Mouse (Mus musculus): Measurements from ENCODE around the gene Lrrc39. TPM values are rescaled to one million over a fixed set of nuclear protein-coding genes. Genes with fewer than 3 reads are reported as not detected.
A peak's percentile ranks its signal among the peaks of the same experiment; 100 is the strongest.

Gene Lrrc39
- polyA plus RNA-seq, 1 experiment from 2014 or later = 0.13 TPM

DNA sequence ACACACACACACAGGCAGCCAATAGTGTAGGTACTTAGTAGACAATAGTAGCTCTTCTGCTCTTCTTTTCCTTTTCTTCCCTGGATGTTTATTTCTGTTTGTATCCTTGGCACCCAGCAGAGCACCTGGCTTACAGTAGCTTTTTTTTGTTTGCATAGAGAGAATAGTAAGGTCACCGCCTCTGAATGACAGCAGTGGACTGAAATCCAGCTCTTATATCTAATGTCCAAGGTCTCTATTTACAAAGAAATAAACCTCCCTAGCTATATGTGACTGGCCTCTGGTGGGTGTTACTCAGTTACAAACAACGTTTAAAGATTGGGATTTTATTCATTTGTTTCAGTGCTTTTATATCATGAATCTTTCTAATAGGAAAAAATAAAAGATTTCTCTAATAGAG, 36.9 kb downstream of the Lrrc39 start:
- H3K9ac ChIP-seq (ENCODE audit: low read depth, low read length) = no peak overlapping the region
- H3K4me1 ChIP-seq (ENCODE audit: control insufficient read depth, insufficient read depth, low read depth, low read length) = peaks cover 3% of the 10 kb centered on the region
- WGBS = 96% methylated on average over 2 of the region's 2 CpGs

DNA sequence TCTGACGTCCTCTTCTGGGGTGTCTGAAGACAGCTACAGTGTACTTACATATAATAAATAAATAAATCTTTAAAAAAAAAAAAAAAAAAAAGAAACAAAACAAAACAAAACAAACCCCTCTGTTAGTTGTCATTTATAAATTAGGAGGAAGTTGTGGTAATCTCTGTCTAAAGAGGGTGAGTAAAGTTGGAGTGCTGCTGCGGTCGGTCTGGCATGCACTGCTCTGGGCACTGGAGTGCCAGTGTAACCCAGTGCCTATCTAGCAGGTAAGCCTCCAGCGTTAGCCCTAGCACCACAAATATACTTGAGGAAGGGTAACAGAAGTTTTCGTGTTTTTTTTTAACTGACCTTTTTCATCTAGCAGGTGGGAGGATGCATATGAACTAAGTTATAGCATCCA, 38.2 kb downstream of the Lrrc39 start:
- H3K27me3 ChIP-seq (replicated peaks; ENCODE audit: control insufficient read depth, insufficient read depth, low read length) = no peaks in the 10 kb centered on the region
- H3K36me3 ChIP-seq (ENCODE audit: control insufficient read depth, insufficient read depth, low read length) = no peaks in the 10 kb centered on the region
- 93% methylated on average over 5 of the region's 5 CpGs for WGBS
- H3K4me2 ChIP-seq (ENCODE audit: low read length) = no peak overlapping the region
- H3K9me3 ChIP-seq (ENCODE audit: control insufficient read depth, low read length) = no peaks in the 10 kb centered on the region
- no peak overlapping the region for H3K4me3 ChIP-seq (ENCODE audit: low read length)
- ATAC-seq = no peak
- H3K9ac ChIP-seq (ENCODE audit: low read depth, low read length) = no peak overlapping the region
- H3K4me1 ChIP-seq (ENCODE audit: control insufficient read depth, insufficient read depth, low read depth, low read length) = peaks cover under 1% of the 10 kb centered on the region
- no peak overlapping the region for H3K27ac ChIP-seq (ENCODE audit: low read depth, low read length)

More for the DNA sequence above, 36.9 kb downstream of the Lrrc39 start:
- no peak overlapping the region for H3K27ac ChIP-seq (ENCODE audit: low read depth, low read length)
- no peak for ATAC-seq
- no peaks in the 10 kb centered on the region for H3K9me3 ChIP-seq (ENCODE audit: control insufficient read depth, low read length)
- no peak overlapping the region for H3K4me2 ChIP-seq (ENCODE audit: low read length)
- H3K4me3 ChIP-seq (ENCODE audit: low read length) = no peak overlapping the region
- no peaks in the 10 kb centered on the region for H3K27me3 ChIP-seq (replicated peaks; ENCODE audit: control insufficient read depth, insufficient read depth, low read length)
- no peaks in the 10 kb centered on the region for H3K36me3 ChIP-seq (ENCODE audit: control insufficient read depth, insufficient read depth, low read length)

DNA sequence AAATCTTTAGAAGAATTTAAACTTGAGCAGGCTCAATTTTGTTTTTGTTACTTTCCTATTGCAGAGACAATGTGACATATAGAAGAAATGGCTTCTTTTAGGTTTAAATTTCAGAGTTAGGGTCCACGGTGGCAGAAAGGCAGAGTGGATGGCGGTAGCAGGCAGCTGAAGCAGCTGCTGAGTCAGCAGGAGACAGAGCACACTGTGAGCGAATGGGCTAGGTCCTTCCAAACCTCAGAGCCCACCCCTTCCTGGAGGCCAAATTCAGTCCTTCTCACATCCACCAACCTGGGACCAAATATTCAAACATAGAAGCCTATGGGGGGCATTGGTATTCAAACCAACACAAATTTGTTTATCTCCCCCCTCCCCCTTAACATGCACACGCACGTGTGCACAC, 39.0 kb downstream of the Lrrc39 start:
- H3K4me2 ChIP-seq (ENCODE audit: low read length) = no peak overlapping the region
- no peaks in the 10 kb centered on the region for H3K9me3 ChIP-seq (ENCODE audit: control insufficient read depth, low read length)
- no peak overlapping the region for H3K27ac ChIP-seq (ENCODE audit: low read depth, low read length)
- no peak for ATAC-seq
- H3K27me3 ChIP-seq (replicated peaks; ENCODE audit: control insufficient read depth, insufficient read depth, low read length) = no peaks in the 10 kb centered on the region
- no peaks in the 10 kb centered on the region for H3K4me1 ChIP-seq (ENCODE audit: control insufficient read depth, insufficient read depth, low read depth, low read length)
- no peaks in the 10 kb centered on the region for H3K36me3 ChIP-seq (ENCODE audit: control insufficient read depth, insufficient read depth, low read length)
- no peak overlapping the region for H3K4me3 ChIP-seq (ENCODE audit: low read length)
- no peak overlapping the region for H3K9ac ChIP-seq (ENCODE audit: low read depth, low read length)
- WGBS = 88% methylated on average over 5 of the region's 5 CpGs

DNA sequence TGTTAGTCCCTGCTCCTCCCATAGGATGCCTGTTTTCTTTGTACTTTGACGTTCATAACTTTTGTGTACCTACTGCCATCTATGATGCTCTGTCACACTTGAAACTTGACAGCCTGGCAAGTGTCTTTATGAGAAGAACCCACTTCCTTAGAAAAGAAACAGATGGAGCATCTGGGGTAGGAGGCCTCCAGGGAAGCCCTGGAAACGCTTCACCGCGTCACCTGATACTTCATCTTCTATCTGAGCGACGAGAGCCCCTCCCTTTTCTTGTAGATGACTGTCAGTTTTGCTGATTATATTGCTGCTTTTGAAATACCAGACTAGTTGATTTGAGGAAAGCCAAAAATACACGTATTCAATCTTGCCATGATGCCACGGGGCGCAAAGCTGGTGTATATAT, 41.8 kb downstream of the Lrrc39 start:
- Histone ChIP-seq H3K27me3 (replicated peaks; ENCODE audit: control insufficient read depth, insufficient read depth, low read length) (no peaks in the 10 kb centered on the region), H3K9ac (ENCODE audit: low read depth, low read length) (no peak overlapping the region), H3K4me2 (ENCODE audit: low read length) (no peak overlapping the region), H3K36me3 (ENCODE audit: control insufficient read depth, insufficient read depth, low read length) (no peaks in the 10 kb centered on the region), H3K4me3 (ENCODE audit: low read length) (no peak overlapping the region), H3K27ac (ENCODE audit: low read depth, low read length) (no peak overlapping the region), H3K4me1 (ENCODE audit: control insufficient read depth, insufficient read depth, low read depth, low read length) (no peaks in the 10 kb centered on the region), H3K9me3 (ENCODE audit: control insufficient read depth, low read length) (no peaks in the 10 kb centered on the region)
- ATAC-seq = peak; percentile 58; the same call in 1 of the 2 replicates
- 71% methylated on average over 9 of the region's 9 CpGs for WGBS

DNA sequence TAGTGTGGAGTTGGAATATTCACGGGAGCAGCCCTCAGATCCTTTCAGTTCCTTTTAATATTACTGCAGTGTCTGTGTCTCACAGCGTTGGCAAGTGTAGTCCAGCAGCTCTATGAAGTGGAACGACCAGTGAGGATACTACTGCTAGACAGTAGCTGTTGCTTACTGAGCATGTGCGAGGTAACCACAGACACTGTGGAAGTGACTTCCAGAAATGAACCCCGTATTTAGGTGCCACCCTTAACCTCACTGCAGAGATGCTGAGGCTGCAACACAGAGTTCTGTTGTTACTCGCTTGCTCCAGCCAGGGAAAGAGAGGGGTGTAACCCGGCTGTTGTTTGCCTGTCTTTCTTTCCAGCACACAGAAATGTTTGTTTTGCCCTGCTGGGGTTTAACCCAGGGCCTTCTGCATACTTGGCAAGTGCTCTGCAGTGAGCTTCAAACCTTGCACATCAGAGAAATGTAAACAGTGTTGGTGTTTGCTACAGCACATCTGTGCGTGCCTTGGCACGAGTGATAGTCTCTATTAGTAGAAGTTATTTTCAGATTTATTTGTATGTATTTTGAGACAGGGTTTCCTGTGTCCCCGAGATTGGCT, 51.6 kb downstream of the Lrrc39 start, which contains the start of gene Trmt13:
Gene Trmt13 (minus strand): TSS at position 293 of the 598 bp plus-strand sequence.
- H3K36me3 ChIP-seq (ENCODE audit: control insufficient read depth, insufficient read depth, low read length) = peaks cover 9% of the 10 kb centered on the region; the same call in 1 of the 2 replicates
- WGBS = 75% methylated on average over 10 of the region's 10 CpGs
- peak; percentile 30; the same call in 1 of the 2 replicates for ATAC-seq

DNA sequence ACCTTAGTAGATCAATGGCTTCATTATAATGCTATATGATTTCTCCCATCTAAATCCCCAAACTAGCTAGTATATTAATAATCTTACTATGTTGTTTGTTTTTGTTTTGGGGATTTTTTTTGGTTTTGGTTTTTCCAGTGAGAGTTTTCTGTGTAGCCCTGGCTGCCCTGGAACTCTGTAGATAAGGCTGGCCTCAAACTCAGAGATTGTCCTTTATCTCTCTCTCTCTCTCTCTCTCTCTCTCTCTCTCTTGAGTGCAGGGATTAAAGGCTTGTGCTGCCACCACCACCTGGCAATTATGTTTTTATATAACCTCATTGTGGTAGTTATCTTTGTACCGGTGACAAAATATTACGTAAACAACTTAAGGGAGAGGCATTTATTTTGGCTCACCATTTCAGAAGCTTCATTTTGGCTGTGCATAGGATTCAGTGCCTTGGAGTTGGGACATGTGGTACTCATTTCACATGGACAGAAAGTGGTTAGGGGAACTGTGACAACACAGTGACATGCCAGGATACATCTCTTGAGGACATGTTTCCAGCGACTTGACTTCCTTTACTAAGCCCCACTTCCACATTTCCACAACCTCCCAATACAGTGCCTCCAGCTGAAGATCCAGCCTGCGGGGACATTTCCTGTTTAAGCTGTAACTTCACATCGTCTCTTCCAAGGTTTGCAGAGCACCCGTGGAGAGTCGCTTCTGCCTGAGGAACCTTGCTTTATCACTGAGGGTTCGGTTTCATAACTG, 52.7 kb downstream of the Lrrc39 start:
- Histone ChIP-seq H3K4me1 (ENCODE audit: control insufficient read depth, insufficient read depth, low read depth, low read length) (no peaks in the 10 kb centered on the region), H3K4me2 (ENCODE audit: low read length) (no peak overlapping the region), H3K36me3 (ENCODE audit: control insufficient read depth, insufficient read depth, low read length) (peaks cover 9% of the 10 kb centered on the region; the same call in 1 of the 2 replicates), H3K4me3 (ENCODE audit: low read length) (no peak overlapping the region), H3K9ac (ENCODE audit: low read depth, low read length) (no peak overlapping the region), H3K9me3 (ENCODE audit: control insufficient read depth, low read length) (no peaks in the 10 kb centered on the region), H3K27ac (ENCODE audit: low read depth, low read length) (no peak overlapping the region), H3K27me3 (replicated peaks; ENCODE audit: control insufficient read depth, insufficient read depth, low read length) (no peaks in the 10 kb centered on the region)
- WGBS = 90% methylated on average over 8 of the region's 8 CpGs
- no peak for ATAC-seq

More for the DNA sequence above, 51.6 kb downstream of the Lrrc39 start, which contains the start of gene Trmt13:
- Histone ChIP-seq H3K4me3 (ENCODE audit: low read length) (no peak within 1 kb of the TSS), H3K27ac (ENCODE audit: low read depth, low read length) (peak within 1 kb of the TSS; percentile 12; the same call in 1 of the 2 replicates), H3K4me1 (ENCODE audit: control insufficient read depth, insufficient read depth, low read depth, low read length) (no peaks in the 10 kb centered on the region), H3K9me3 (ENCODE audit: control insufficient read depth, low read length) (no peaks in the 10 kb centered on the region), H3K27me3 (replicated peaks; ENCODE audit: control insufficient read depth, insufficient read depth, low read length) (no peaks in the 10 kb centered on the region), H3K9ac (ENCODE audit: low read depth, low read length) (no peak within 1 kb of the TSS), H3K4me2 (ENCODE audit: low read length) (no peak within 1 kb of the TSS)

DNA sequence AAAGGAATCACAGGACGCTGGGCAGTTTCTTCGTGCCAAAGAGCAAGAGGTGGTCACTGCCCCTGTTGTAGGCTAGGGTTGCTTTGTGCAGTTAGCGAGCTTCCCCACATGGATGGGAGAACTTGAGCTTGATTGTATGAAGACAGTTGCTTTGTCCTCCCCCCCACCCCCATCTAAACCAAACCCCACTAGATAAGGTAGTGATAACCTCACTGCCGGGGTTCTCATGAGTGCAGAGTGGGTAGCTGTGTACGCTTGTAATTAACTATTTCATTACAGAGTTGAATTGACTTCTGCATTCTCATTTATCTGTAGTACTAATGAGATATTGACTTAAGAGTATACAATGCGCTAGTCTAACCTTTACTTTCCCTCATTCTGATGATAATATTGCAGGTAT, 56.1 kb downstream of the Lrrc39 start:
- WGBS = 83% methylated on average over 6 of the region's 6 CpGs

DNA sequence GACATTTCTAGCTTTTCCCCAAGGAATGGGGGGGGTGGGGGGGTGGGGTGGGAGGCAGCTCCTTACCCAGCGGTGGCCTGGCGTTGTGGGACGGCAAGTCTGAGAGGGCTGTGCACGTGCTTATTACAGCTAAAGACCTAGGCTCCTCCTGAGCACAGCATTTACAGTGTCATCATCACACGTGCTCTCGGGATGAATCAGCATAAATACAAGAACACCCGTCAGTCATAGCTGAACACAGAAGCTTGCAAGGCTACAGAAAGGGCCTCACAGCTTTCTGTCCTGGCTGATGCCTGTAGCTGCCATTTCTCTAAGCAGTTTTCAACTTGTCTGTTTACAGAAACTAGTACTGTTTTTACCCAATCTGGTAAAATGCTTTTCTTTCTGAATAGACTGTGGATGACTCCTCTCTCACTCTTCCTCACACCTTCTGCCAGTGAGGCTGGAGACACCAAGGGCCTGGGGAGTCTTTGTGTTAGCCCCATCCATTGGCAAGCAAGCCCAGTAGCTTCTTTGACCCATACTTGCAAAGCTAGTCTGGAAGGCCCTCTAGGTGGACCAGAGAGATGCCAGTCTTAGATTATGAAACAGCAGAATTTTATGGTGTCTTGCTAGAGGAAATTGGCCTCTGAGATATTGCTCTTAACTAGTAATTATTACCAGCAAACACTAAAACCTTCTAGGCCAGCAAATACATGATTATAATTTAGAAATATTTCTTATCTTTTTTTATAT, 58.0 kb downstream of the Lrrc39 start:
- H3K4me1 ChIP-seq (ENCODE audit: control insufficient read depth, insufficient read depth, low read depth, low read length) = no peaks in the 10 kb centered on the region
- H3K27ac ChIP-seq (ENCODE audit: low read depth, low read length) = no peak overlapping the region
- H3K9ac ChIP-seq (ENCODE audit: low read depth, low read length) = no peak overlapping the region
- H3K9me3 ChIP-seq (ENCODE audit: control insufficient read depth, low read length) = no peaks in the 10 kb centered on the region
- ATAC-seq = no peak
- H3K4me2 ChIP-seq (ENCODE audit: low read length) = no peak overlapping the region
- H3K27me3 ChIP-seq (replicated peaks; ENCODE audit: control insufficient read depth, insufficient read depth, low read length) = no peaks in the 10 kb centered on the region
- no peak overlapping the region for H3K4me3 ChIP-seq (ENCODE audit: low read length)
- peaks cover 4% of the 10 kb centered on the region; the same call in 1 of the 2 replicates for H3K36me3 ChIP-seq (ENCODE audit: control insufficient read depth, insufficient read depth, low read length)
- 93% methylated on average over 7 of the region's 7 CpGs for WGBS

More for the DNA sequence above, 56.1 kb downstream of the Lrrc39 start:
- no peak overlapping the region for H3K9ac ChIP-seq (ENCODE audit: low read depth, low read length)
- no peaks in the 10 kb centered on the region for H3K9me3 ChIP-seq (ENCODE audit: control insufficient read depth, low read length)
- no peak overlapping the region for H3K4me2 ChIP-seq (ENCODE audit: low read length)
- peaks cover 12% of the 10 kb centered on the region for H3K36me3 ChIP-seq (ENCODE audit: control insufficient read depth, insufficient read depth, low read length)
- ATAC-seq = no peak
- H3K4me3 ChIP-seq (ENCODE audit: low read length) = no peak overlapping the region
- H3K27ac ChIP-seq (ENCODE audit: low read depth, low read length) = no peak overlapping the region
- no peaks in the 10 kb centered on the region for H3K4me1 ChIP-seq (ENCODE audit: control insufficient read depth, insufficient read depth, low read depth, low read length)
- no peaks in the 10 kb centered on the region for H3K27me3 ChIP-seq (replicated peaks; ENCODE audit: control insufficient read depth, insufficient read depth, low read length)

DNA sequence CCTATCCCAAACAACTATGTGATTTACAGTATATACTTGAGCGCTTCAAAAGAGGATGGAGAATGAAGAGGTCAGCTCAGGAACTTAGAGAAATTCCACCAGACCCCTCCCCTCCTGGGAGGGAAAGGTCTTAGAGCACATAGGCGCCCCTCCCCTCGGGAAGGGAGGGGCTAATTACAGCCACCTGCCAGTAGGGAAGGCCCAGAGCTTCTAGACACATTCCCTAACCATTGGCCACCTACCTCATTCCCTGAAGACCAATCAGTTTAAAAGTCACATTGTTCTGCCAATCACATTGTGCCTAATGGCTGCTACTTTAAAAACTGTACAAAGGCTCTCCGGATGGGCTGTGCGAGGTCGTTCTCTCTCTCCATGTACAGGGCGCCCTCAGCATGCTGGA, 59.9 kb downstream of the Lrrc39 start:
- Histone ChIP-seq H3K27me3 (replicated peaks; ENCODE audit: control insufficient read depth, insufficient read depth, low read length) (no peaks in the 10 kb centered on the region), H3K9me3 (ENCODE audit: control insufficient read depth, low read length) (no peaks in the 10 kb centered on the region), H3K36me3 (ENCODE audit: control insufficient read depth, insufficient read depth, low read length) (peaks cover 4% of the 10 kb centered on the region; the same call in 1 of the 2 replicates), H3K4me1 (ENCODE audit: control insufficient read depth, insufficient read depth, low read depth, low read length) (no peaks in the 10 kb centered on the region), H3K27ac (ENCODE audit: low read depth, low read length) (no peak overlapping the region), H3K9ac (ENCODE audit: low read depth, low read length) (no peak overlapping the region), H3K4me2 (ENCODE audit: low read length) (no peak overlapping the region), H3K4me3 (ENCODE audit: low read length) (no peak overlapping the region)
- 94% methylated on average over 7 of the region's 7 CpGs for WGBS
- ATAC-seq = no peak

Data from hindbrain, embryonic 16.5 days (tissue).